Mouse (Mus musculus) lung, embryonic 16.5 days (tissue): ENCODE data around the gene 1700012B09Rik. TPM values are rescaled to one million over a fixed set of nuclear protein-coding genes. Genes with fewer than 3 reads are reported as not detected.

Source experiments
- ATAC-seq: fragments of 200-750 bp; cut with Nextera tagmentation; 2 replicates; pipeline ENCODE4 v1.8.0; 2017; ENCODE audit warnings: low read depth, mild to moderate bottlenecking, moderate library complexity
- H3K27ac ChIP-seq: fragments of 300-500 bp; sonication (generic); 2 replicates; pipeline ENCODE4 v1.5.1; 2014; ENCODE audit warnings: mild to moderate bottlenecking, control low read depth, low read length
- H3K27me3 ChIP-seq: fragments of 300-500 bp; sonication (generic); 2 replicates; pipeline ENCODE4 v1.6.1; 2014; ENCODE audit warnings: low read depth, low read length, mixed read lengths; ENCODE audit not compliant: control insufficient read depth, insufficient read depth
- H3K36me3 ChIP-seq: fragments of 300-500 bp; sonication (generic); 2 replicates; pipeline ENCODE4 v1.6.1; 2014; ENCODE audit warnings: low read length; ENCODE audit not compliant: control insufficient read depth, insufficient read depth
- H3K4me1 ChIP-seq: fragments of 300-500 bp; sonication (generic); replicated peaks from 2 replicates; pipeline ENCODE4 v1.6.1; 2014; ENCODE audit warnings: low read length, mixed read lengths; ENCODE audit not compliant: control insufficient read depth, insufficient read depth
- H3K4me2 ChIP-seq: fragments of 300-500 bp; sonication (generic); 2 replicates; pipeline ENCODE4 v1.6.1; 2014; ENCODE audit warnings: low read depth, low read length, control low read depth
- H3K4me3 ChIP-seq: fragments of 300-500 bp; sonication (generic); 2 replicates; pipeline ENCODE4 v1.5.1; 2014; ENCODE audit warnings: mild to moderate bottlenecking, low read length, control low read depth
- H3K9ac ChIP-seq: fragments of 300-500 bp; sonication (generic); 2 replicates; pipeline ENCODE4 v1.6.1; 2014; ENCODE audit warnings: low read length, control low read depth
- H3K9me3 ChIP-seq: fragments of 300-500 bp; sonication (generic); 2 replicates; pipeline ENCODE4 v1.6.1; 2016; ENCODE audit warnings: low read length; ENCODE audit not compliant: control insufficient read depth
- WGBS: fragments of 180-500 bp; shearing (Covaris S2); extraction: QIAGEN DNeasy Blood & Tissue Kit; methylation state at CpG from one replicate; pipeline ENCODE4 v1.1.7; 2014; 5-methylcytosine and 5-hydroxymethylcytosine counted together
- polyA plus RNA-seq: library from polyadenylated mRNA; unstranded; fragments of >200 nt; fragmentation: Nextera tagmentation; extraction: Ambion mirVana; gene quantifications from 2 replicates; pipeline ENCODE4 v1.2.1, GENCODE M21; 2015

The 1700012B09Rik gene
- polyA plus RNA-seq, 1 experiment from 2014 or later: 7.7 TPM

DNA sequence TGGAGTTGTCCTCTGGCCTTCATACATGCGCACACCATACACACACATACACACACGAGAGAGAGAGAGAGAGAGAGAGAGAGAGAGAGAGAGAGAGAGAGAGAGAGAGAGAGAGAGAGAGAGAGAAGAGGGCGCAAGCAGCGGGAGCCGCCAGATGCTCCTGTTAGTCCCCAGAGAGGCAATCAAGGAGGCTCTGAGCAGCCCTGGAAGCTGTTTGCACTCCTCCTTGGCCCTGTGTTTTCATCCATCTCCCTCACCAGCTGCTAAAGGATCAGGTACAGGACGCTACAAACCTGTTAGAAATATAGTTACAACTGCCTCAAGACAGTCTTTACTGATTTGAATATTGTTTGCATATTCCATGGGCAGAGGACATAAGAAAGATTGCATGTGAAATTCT, 1.0 kb downstream of the 1700012B09Rik start:
- no peaks in the 10 kb centered on the region for H3K4me1 ChIP-seq
- H3K9ac ChIP-seq: no peak overlapping the region
- ATAC-seq: no peak
- no peaks in the 10 kb centered on the region for H3K9me3 ChIP-seq
- WGBS: 40% methylated on average over 5 of the region's 6 CpGs
- no peak overlapping the region for H3K27ac ChIP-seq
- peaks cover 12% of the 10 kb centered on the region for H3K27me3 ChIP-seq
- no peak overlapping the region for H3K4me3 ChIP-seq
- H3K36me3 ChIP-seq: no peaks in the 10 kb centered on the region
- no peak overlapping the region for H3K4me2 ChIP-seq

DNA sequence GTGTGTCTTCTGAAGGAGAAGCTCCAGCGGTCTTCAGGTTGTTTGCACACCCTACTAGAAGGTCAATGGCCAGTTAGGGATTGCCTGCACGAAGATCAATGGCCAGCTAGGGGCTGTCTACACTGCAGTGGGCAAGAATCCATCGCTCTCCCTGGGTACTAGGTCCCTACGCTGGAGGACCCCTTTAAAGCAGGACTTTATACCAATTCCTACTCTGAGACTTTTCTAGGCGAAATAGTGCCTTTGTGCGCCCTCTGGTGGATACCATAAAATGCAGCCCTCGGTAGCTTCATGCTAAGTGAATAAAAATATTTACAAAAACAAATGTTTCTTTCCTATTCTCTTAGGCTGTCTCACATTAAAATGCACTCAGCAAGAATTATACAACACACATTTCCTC, 6.1 kb downstream of the 1700012B09Rik start:
- Histone ChIP-seq H3K27me3 (peaks cover 4% of the 10 kb centered on the region), H3K4me2 (no peak overlapping the region), H3K4me3 (no peak overlapping the region), H3K4me1 (no peaks in the 10 kb centered on the region), H3K36me3 (no peaks in the 10 kb centered on the region), H3K9me3 (no peaks in the 10 kb centered on the region), H3K9ac (no peak overlapping the region), H3K27ac (no peak overlapping the region)
- no peak for ATAC-seq
- WGBS: 21% methylated on average over 7 of the region's 7 CpGs

DNA sequence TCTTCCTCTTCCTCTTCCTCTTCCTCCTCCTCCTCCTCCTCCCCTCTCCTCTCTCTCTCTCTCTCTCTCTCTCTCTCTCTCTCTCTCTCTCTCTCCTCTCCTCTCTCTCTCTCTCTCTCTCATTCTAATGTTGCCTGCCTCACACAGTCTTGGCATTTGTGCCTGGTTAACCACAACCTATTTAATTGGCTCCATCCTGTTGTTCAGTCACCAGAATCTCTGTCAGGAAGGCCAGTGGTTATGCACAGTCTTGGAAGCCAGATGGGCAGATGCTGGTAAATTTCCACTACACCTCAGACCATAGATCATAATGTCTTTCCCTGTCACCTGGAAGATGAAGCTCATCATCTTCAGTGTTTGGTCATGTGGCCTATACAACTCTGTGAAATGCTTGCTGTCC, 11.6 kb downstream of the 1700012B09Rik start:
- Histone ChIP-seq H3K27me3 (no peaks in the 10 kb centered on the region), H3K27ac (no peak overlapping the region), H3K4me2 (no peak overlapping the region), H3K4me1 (no peaks in the 10 kb centered on the region), H3K4me3 (no peak overlapping the region), H3K36me3 (no peaks in the 10 kb centered on the region), H3K9me3 (no peaks in the 10 kb centered on the region), H3K9ac (no peak overlapping the region)
- no peak for ATAC-seq

GRCm38 (mm10) chr9:14758590-14758989, 12.2 kb downstream of the 1700012B09Rik start:
- no peak overlapping the region for H3K9ac ChIP-seq
- H3K36me3 ChIP-seq: no peaks in the 10 kb centered on the region
- WGBS: 53% methylated on average over 7 of the region's 7 CpGs
- H3K9me3 ChIP-seq: no peaks in the 10 kb centered on the region
- no peak overlapping the region for H3K4me2 ChIP-seq
- no peaks in the 10 kb centered on the region for H3K27me3 ChIP-seq
- no peak overlapping the region for H3K4me3 ChIP-seq
- H3K27ac ChIP-seq: no peak overlapping the region
- no peak for ATAC-seq
- no peaks in the 10 kb centered on the region for H3K4me1 ChIP-seq

DNA sequence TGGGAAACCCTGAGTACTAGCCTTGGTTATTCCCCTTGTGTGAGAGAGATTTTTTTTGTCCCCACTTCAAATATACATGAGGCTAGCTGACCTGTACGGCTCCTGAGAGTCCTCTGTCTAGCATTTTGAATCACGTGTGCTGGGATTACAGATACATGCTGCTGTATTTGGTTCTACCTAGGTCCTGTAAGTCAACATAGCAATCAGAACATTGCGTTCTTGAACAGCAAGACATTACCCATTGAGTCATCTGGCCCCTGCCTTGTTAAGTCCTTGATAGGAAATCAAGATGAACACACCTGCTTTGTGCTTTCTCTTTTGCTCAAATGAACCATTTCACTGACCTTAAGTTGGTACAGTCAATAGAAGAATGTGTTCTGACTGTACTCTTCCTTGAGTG, 16.4 kb downstream of the 1700012B09Rik start:
- peaks cover 8% of the 10 kb centered on the region for H3K4me1 ChIP-seq
- WGBS: 71% methylated on average over 3 of the region's 3 CpGs
- no peak for ATAC-seq

GRCm38 (mm10) chr9:14753947-14754346, 16.9 kb downstream of the 1700012B09Rik start:
- Histone ChIP-seq H3K4me2 (no peak overlapping the region), H3K27me3 (peaks cover 3% of the 10 kb centered on the region; the same call in 1 of the 2 replicates), H3K9ac (no peak overlapping the region), H3K4me1 (peaks cover 8% of the 10 kb centered on the region), H3K36me3 (no peaks in the 10 kb centered on the region), H3K4me3 (no peak overlapping the region), H3K9me3 (no peaks in the 10 kb centered on the region), H3K27ac (no peak overlapping the region)
- no peak for ATAC-seq

More for the DNA sequence above, 16.4 kb downstream of the 1700012B09Rik start:
- H3K9ac ChIP-seq: no peak overlapping the region
- no peak overlapping the region for H3K27ac ChIP-seq
- H3K4me3 ChIP-seq: no peak overlapping the region
- no peak overlapping the region for H3K4me2 ChIP-seq
- H3K36me3 ChIP-seq: no peaks in the 10 kb centered on the region
- H3K9me3 ChIP-seq: no peaks in the 10 kb centered on the region
- H3K27me3 ChIP-seq: peaks cover 3% of the 10 kb centered on the region; the same call in 1 of the 2 replicates

- H3K27ac ChIP-seq: no peak within 1 kb of the TSS
- peaks cover 8% of the 10 kb centered on the region for H3K4me1 ChIP-seq
- under 1% methylated on average over 28 of the region's 28 CpGs for WGBS
- peak; percentile 87 for ATAC-seq
- H3K9ac ChIP-seq: peak within 1 kb of the TSS; percentile 72
- no peaks in the 10 kb centered on the region for H3K36me3 ChIP-seq
- H3K27me3 ChIP-seq: peaks cover 3% of the 10 kb centered on the region; the same call in 1 of the 2 replicates
- no peaks in the 10 kb centered on the region for H3K9me3 ChIP-seq
- H3K4me3 ChIP-seq: peak within 1 kb of the TSS; percentile 60
- peak within 1 kb of the TSS; percentile 97 for H3K4me2 ChIP-seq
Observed at GRCm38 (mm10) chr9:14752001-14752522, 18.8 kb downstream of the 1700012B09Rik start, which contains the start of gene Fut4. TSS of gene Fut4 (minus strand) at chr9:14752393.

GRCm38 (mm10) chr9:14751503-14752000, 19.3 kb downstream of the 1700012B09Rik start:
- peak overlapping the region; percentile 72 for H3K9ac ChIP-seq
- H3K36me3 ChIP-seq: no peaks in the 10 kb centered on the region
- WGBS: under 1% methylated on average over 50 of the region's 50 CpGs
- peak overlapping the region; percentile 60 for H3K4me3 ChIP-seq
- H3K27me3 ChIP-seq: peaks cover 3% of the 10 kb centered on the region; the same call in 1 of the 2 replicates
- H3K4me2 ChIP-seq: peak overlapping the region; percentile 97
- peaks cover 8% of the 10 kb centered on the region for H3K4me1 ChIP-seq
- no peak overlapping the region for H3K27ac ChIP-seq
- peak; percentile 77 for ATAC-seq
- no peaks in the 10 kb centered on the region for H3K9me3 ChIP-seq

GRCm38 (mm10) chr9:14750901-14751502, 19.8 kb downstream of the 1700012B09Rik start:
- Histone ChIP-seq H3K4me1 (peaks cover 8% of the 10 kb centered on the region), H3K36me3 (no peaks in the 10 kb centered on the region), H3K4me3 (peak overlapping the region; percentile 60), H3K27me3 (peaks cover 3% of the 10 kb centered on the region; the same call in 1 of the 2 replicates), H3K27ac (no peak overlapping the region), H3K9ac (peak overlapping the region; percentile 72), H3K9me3 (no peaks in the 10 kb centered on the region), H3K4me2 (peak overlapping the region; percentile 97)
- WGBS: 56% methylated on average over 42 of the region's 42 CpGs
- peak; percentile 29; the same call in 1 of the 2 replicates for ATAC-seq
